Mouse (Mus musculus) limb, embryonic 11.5 days (tissue): ENCODE measurements at regions not wholly inside any gene's neighbourhood (a gene's known extent, or its start where the extent isn't known, plus 50 kb on each side); places are given as distances from the start of the nearest gene placed in this dataset.
"Not testable (repeated sequence)": the region's sequence is repeated elsewhere in the genome, so short reads cannot be mapped to it uniquely, and the experiment has no call there.

Source experiments
- ATAC-seq: fragments of 200-750 bp; cut with Nextera tagmentation; 2 replicates; pipeline ENCODE4 v1.8.0; 2017; ENCODE audit warnings: low read depth; ENCODE audit not compliant: insufficient number of reproducible peaks, low FRiP score, low TSS enrichment
- DNase-seq: peaks from one replicate; pipeline ENCODE4 v3.0.0-alpha.2; 2015; ENCODE audit warnings: low spot score
- H3K27ac ChIP-seq: fragments of 300-500 bp; sonication (generic); replicated peaks from 2 replicates; pipeline ENCODE4 v1.5.1; 2014; ENCODE audit warnings: low read depth, mild to moderate bottlenecking, low read length
- H3K27me3 ChIP-seq: fragments of 300-500 bp; sonication (generic); 2 replicates; pipeline ENCODE4 v1.6.1; 2014; ENCODE audit warnings: mild to moderate bottlenecking, low read length, mixed read lengths; ENCODE audit not compliant: control insufficient read depth, insufficient read depth
- H3K36me3 ChIP-seq: fragments of 300-500 bp; sonication (generic); 2 replicates; pipeline ENCODE4 v1.6.1; 2014; ENCODE audit warnings: mild to moderate bottlenecking, low read length, moderate library complexity, mixed read lengths; ENCODE audit not compliant: control insufficient read depth, insufficient read depth
- H3K4me1 ChIP-seq: fragments of 300-500 bp; sonication (generic); 2 replicates; pipeline ENCODE4 v1.6.1; 2014; ENCODE audit warnings: low read length, mixed read lengths; ENCODE audit not compliant: control insufficient read depth, insufficient read depth
- H3K4me2 ChIP-seq: fragments of 300-500 bp; sonication (generic); 2 replicates; pipeline ENCODE4 v1.6.1; 2014; ENCODE audit warnings: low read depth, mild to moderate bottlenecking, moderate library complexity; ENCODE audit not compliant: severe bottlenecking
- H3K4me3 ChIP-seq: fragments of 300-500 bp; sonication (generic); 2 replicates; pipeline ENCODE4 v1.5.1; 2014; ENCODE audit warnings: low read depth, low read length
- H3K9ac ChIP-seq: fragments of 300-500 bp; sonication (generic); 2 replicates; pipeline ENCODE4 v1.6.1; 2014; ENCODE audit warnings: mild to moderate bottlenecking, low read length
- H3K9me3 ChIP-seq: fragments of 300-500 bp; sonication (generic); 2 replicates; pipeline ENCODE4 v1.6.1; 2016; ENCODE audit warnings: low read length; ENCODE audit not compliant: control insufficient read depth
- WGBS: fragments of 180-500 bp; shearing (Covaris S2); extraction: QIAGEN DNeasy Blood & Tissue Kit; methylation state at CpG from one replicate; pipeline ENCODE4 v1.1.7; 2014; 5-methylcytosine and 5-hydroxymethylcytosine counted together

GRCm38 (mm10) chr16:63118721-63119120 lies 264.6 kb downstream of the Pros1 start:
- no peak overlapping the region for H3K4me3 ChIP-seq
- WGBS, result 81% methylated on average over 7 of the region's 7 CpGs
- H3K27ac ChIP-seq, result no peak overlapping the region
- no peak for DNase-seq
- no peaks in the 10 kb centered on the region for H3K27me3 ChIP-seq
- no peak overlapping the region for H3K9ac ChIP-seq
- ATAC-seq, result no peak
- no peaks in the 10 kb centered on the region for H3K4me1 ChIP-seq
- no peaks in the 10 kb centered on the region for H3K36me3 ChIP-seq
- H3K9me3 ChIP-seq, result no peaks in the 10 kb centered on the region
- H3K4me2 ChIP-seq, result no peak overlapping the region

- H3K36me3 ChIP-seq, result no peaks in the 10 kb centered on the region
- 91% methylated on average over 3 of the region's 3 CpGs for whole genome bisulfite sequencing
- H3K4me2 ChIP-seq, result no peak overlapping the region
- no peak overlapping the region for H3K4me3 ChIP-seq
- no peaks in the 10 kb centered on the region for H3K9me3 ChIP-seq
- no peak overlapping the region for H3K27ac ChIP-seq
- H3K27me3 ChIP-seq, result no peaks in the 10 kb centered on the region
- ATAC-seq, result no peak
- no peak overlapping the region for H3K9ac ChIP-seq
- DNase-seq, result no peak
- no peaks in the 10 kb centered on the region for H3K4me1 ChIP-seq
These were observed 289.7 kb downstream of the Pros1 start for GRCm38 (mm10) chr16:63143851-63144250.

- Histone ChIP-seq H3K4me1 (no peaks in the 10 kb centered on the region), H3K9ac (no peak overlapping the region), H3K27ac (no peak overlapping the region), H3K9me3 (no peaks in the 10 kb centered on the region), H3K27me3 (no peaks in the 10 kb centered on the region), H3K36me3 (no peaks in the 10 kb centered on the region), H3K4me3 (no peak overlapping the region), H3K4me2 (no peak overlapping the region)
- ATAC-seq (no peak), DNase-seq (no peak)
- WGBS, result 75% methylated on average over 2 of the region's 2 CpGs
These were observed 301.3 kb downstream of the Pros1 start for GRCm38 (mm10) chr16:63155300-63155821.

- ATAC-seq (no peak), DNase-seq (no peak)
- Histone ChIP-seq H3K4me1 (0 out of 2 replicates have a peak, but pooled peaks cover 2% of the 10 kb centered on the region), H3K27me3 (no peaks in the 10 kb centered on the region), H3K9ac (no peak overlapping the region), H3K9me3 (no peaks in the 10 kb centered on the region), H3K4me2 (no peak overlapping the region), H3K36me3 (no peaks in the 10 kb centered on the region), H3K27ac (no peak overlapping the region), H3K4me3 (no peak overlapping the region)
- 64% methylated on average over 6 of the region's 6 CpGs for WGBS
These were observed 316.0 kb downstream of the Pros1 start for GRCm38 (mm10) chr16:63170101-63170500.

GRCm38 (mm10) chr16:63179228-63179627 lies 325.1 kb downstream of the Pros1 start:
- WGBS, result 74% methylated on average over 5 of the region's 5 CpGs
- H3K4me3 ChIP-seq, result no peak overlapping the region
- no peaks in the 10 kb centered on the region for H3K4me1 ChIP-seq
- H3K27me3 ChIP-seq, result no peaks in the 10 kb centered on the region
- no peak overlapping the region for H3K4me2 ChIP-seq
- H3K9me3 ChIP-seq, result no peaks in the 10 kb centered on the region
- H3K27ac ChIP-seq, result no peak overlapping the region
- H3K36me3 ChIP-seq, result no peaks in the 10 kb centered on the region
- H3K9ac ChIP-seq, result no peak overlapping the region
- no peak for ATAC-seq
- DNase-seq, result no peak

- H3K27me3 ChIP-seq, result no peaks in the 10 kb centered on the region
- no peak overlapping the region for H3K9ac ChIP-seq
- no peaks in the 10 kb centered on the region for H3K4me1 ChIP-seq
- no peak overlapping the region for H3K4me3 ChIP-seq
- ATAC-seq, result no peak
- DNase-seq, result no peak
- H3K9me3 ChIP-seq, result no peaks in the 10 kb centered on the region
- H3K27ac ChIP-seq, result no peak overlapping the region
- H3K36me3 ChIP-seq, result no peaks in the 10 kb centered on the region
- WGBS, result 90% methylated on average over 6 of the region's 6 CpGs
- H3K4me2 ChIP-seq, result no peak overlapping the region
These were observed 337.1 kb downstream of the Pros1 start for GRCm38 (mm10) chr16:63191181-63191580.

- H3K27ac ChIP-seq, result no peak overlapping the region
- no peaks in the 10 kb centered on the region for H3K9me3 ChIP-seq
- H3K4me2 ChIP-seq, result no peak overlapping the region
- H3K36me3 ChIP-seq, result no peaks in the 10 kb centered on the region
- ATAC-seq, result no peak
- no peaks in the 10 kb centered on the region for H3K27me3 ChIP-seq
- H3K4me1 ChIP-seq, result no peaks in the 10 kb centered on the region
- no peak overlapping the region for H3K9ac ChIP-seq
- 90% methylated on average over 1 of the region's 1 CpGs for WGBS
- no peak overlapping the region for H3K4me3 ChIP-seq
- DNase-seq, result no peak
These were observed 337.5 kb downstream of the Pros1 start for GRCm38 (mm10) chr16:63191623-63192022.

- H3K4me3 ChIP-seq, result no peak overlapping the region
- ATAC-seq (no peak), DNase-seq (no peak)
- no peak overlapping the region for H3K4me2 ChIP-seq
- H3K36me3 ChIP-seq, result no peaks in the 10 kb centered on the region
- H3K27me3 ChIP-seq, result no peaks in the 10 kb centered on the region
- H3K4me1 ChIP-seq, result no peaks in the 10 kb centered on the region
- H3K9ac ChIP-seq, result no peak overlapping the region
- H3K9me3 ChIP-seq, result no peaks in the 10 kb centered on the region
- WGBS, result 88% methylated on average over 2 of the region's 2 CpGs
- no peak overlapping the region for H3K27ac ChIP-seq
These were observed 340.5 kb downstream of the Pros1 start for GRCm38 (mm10) chr16:63194595-63194994.

GRCm38 (mm10) chr16:63213471-63213870 lies 359.4 kb downstream of the Pros1 start:
- H3K4me3 ChIP-seq, H3K36me3 ChIP-seq, H3K4me2 ChIP-seq, H3K27me3 ChIP-seq, H3K27ac ChIP-seq, H3K9me3 ChIP-seq, ATAC-seq, H3K9ac ChIP-seq, DNase-seq, H3K4me1 ChIP-seq: not testable (repeated sequence)
- WGBS, result 100% methylated on average over 1 of the region's 1 CpGs
